Mouse (Mus musculus) CH12.LX (cell line): ENCODE data around the gene Dyx1c1. TPM values are rescaled to one million over a fixed set of nuclear protein-coding genes. Genes with fewer than 3 reads are reported as not detected.

Experiments used
- DNase-seq: peaks from one replicate; pipeline ENCODE4 v3.0.0-alpha.2; 2013; ENCODE audit errors: extremely low read depth
- H3K27ac ChIP-seq: 2 replicates; pipeline ENCODE4 v1.5.1; 2012; ENCODE audit warnings: low read depth, mild to moderate bottlenecking, control low read depth, moderate library complexity; ENCODE audit not compliant: insufficient read depth
- H3K27me3 ChIP-seq: replicated peaks from 2 replicates; pipeline ENCODE3; 2012; ENCODE audit warnings: inconsistent platforms
- H3K36me3 ChIP-seq, 2 experiments: replicated peaks in 1 of 2; 2 replicates each; pipeline versions ENCODE3 to v1.6.1; 2012; ENCODE audit warnings: inconsistent platforms in 1 of 2, low read length in 1 of 2, mild to moderate bottlenecking in 1 of 2, mixed read lengths in 1 of 2, moderate library complexity in 1 of 2; ENCODE audit not compliant: control insufficient read depth in 1 of 2, insufficient read depth in 1 of 2
- H3K4me1 ChIP-seq, 2 experiments: 2 replicates each; pipeline ENCODE4 v1.6.1; 2012; ENCODE audit warnings: inconsistent platforms in 1 of 2, moderate library complexity in 1 of 2; ENCODE audit not compliant: insufficient read depth in 2 of 2, control insufficient read depth in 1 of 2
- H3K4me2 ChIP-seq: 2 replicates; pipeline ENCODE4 v1.6.1; 2012; ENCODE audit warnings: low read depth, mild to moderate bottlenecking, control low read depth; ENCODE audit not compliant: poor library complexity, insufficient read depth, severe bottlenecking
- H3K4me3 ChIP-seq, 3 experiments: fragments of 150-350 bp in 1 of 3; sonication (generic) in 1 of 3; replicated peaks in 1 of 3; 2 replicates each; pipeline versions ENCODE3 to v1.5.1; 2011 to 2012; ENCODE audit warnings: low read depth in 2 of 3, low read length in 2 of 3, mild to moderate bottlenecking in 2 of 3, moderate library complexity in 2 of 3, control low read depth in 1 of 3, improper control_type of control experiment in 1 of 3, inconsistent platforms in 1 of 3, mixed read lengths in 1 of 3; ENCODE audit not compliant: poor library complexity in 1 of 3
- H3K79me2 ChIP-seq: replicated peaks from 2 replicates; pipeline ENCODE4 v1.6.1; 2012; ENCODE audit warnings: mild to moderate bottlenecking, moderate library complexity; ENCODE audit not compliant: control insufficient read depth, poor library complexity, insufficient read depth, severe bottlenecking; ENCODE audit errors: extremely low read depth
- H3K9ac ChIP-seq: 2 replicates; pipeline ENCODE4 v1.6.1; 2012; ENCODE audit warnings: low read depth, mild to moderate bottlenecking, control low read depth, moderate library complexity; ENCODE audit not compliant: insufficient read depth
- H3K9me3 ChIP-seq: replicated peaks from 2 replicates; pipeline ENCODE3; 2012; ENCODE audit warnings: low read length, inconsistent platforms, mixed read lengths
- CHD2 ChIP-seq: IDR thresholded peaks from 2 replicates; pipeline ENCODE4 v1.6.1; 2011; ENCODE audit warnings: low read length, improper control_type of control experiment
- CTCF ChIP-seq, 2 experiments: IDR thresholded peaks in 1 of 2; conservative IDR thresholded peaks in 1 of 2; 2 replicates each; pipeline ENCODE4 v1.5.1; 2011 to 2012; ENCODE audit warnings: low read depth in 2 of 2, low read length in 2 of 2, improper control_type of control experiment in 1 of 2, inconsistent platforms in 1 of 2, mild to moderate bottlenecking in 1 of 2, moderate library complexity in 1 of 2
- E2F4 ChIP-seq: IDR thresholded peaks from 2 replicates; pipeline ENCODE4 v1.6.1; 2011; ENCODE audit warnings: low read depth, low read length, improper control_type of control experiment; ENCODE audit not compliant: insufficient replicate concordance
- EP300 ChIP-seq: IDR thresholded peaks from 2 replicates; pipeline ENCODE4 v1.6.1; 2011; ENCODE audit warnings: low read length, improper control_type of control experiment
- ETS1 ChIP-seq: conservative IDR thresholded peaks from 2 replicates; pipeline ENCODE4 v1.6.1; 2012; ENCODE audit warnings: low read depth, mild to moderate bottlenecking, inconsistent platforms, low read length, improper control_type of control experiment, moderate library complexity
- HCFC1 ChIP-seq: IDR thresholded peaks from 2 replicates; pipeline ENCODE4 v1.6.1; 2012; ENCODE audit warnings: low read depth, mild to moderate bottlenecking, inconsistent platforms, low read length, improper control_type of control experiment
- IRF4 ChIP-seq: IDR thresholded peaks from 2 replicates; pipeline ENCODE4 v1.6.1; 2014; ENCODE audit warnings: low read depth, mild to moderate bottlenecking, inconsistent platforms, low read length, improper control_type of control experiment
- JUN ChIP-seq: IDR thresholded peaks from 2 replicates; pipeline ENCODE4 v1.6.1; 2011; ENCODE audit warnings: low read depth, mild to moderate bottlenecking, low read length, improper control_type of control experiment, moderate library complexity; ENCODE audit not compliant: insufficient read depth
- KAT2A ChIP-seq: IDR thresholded peaks from 2 replicates; pipeline ENCODE4 v1.6.1; 2012; ENCODE audit warnings: low read length, improper control_type of control experiment, inconsistent platforms; ENCODE audit not compliant: insufficient replicate concordance
- MAFK ChIP-seq: IDR thresholded peaks from 2 replicates; pipeline ENCODE4 v1.6.1; 2011; ENCODE audit warnings: low read length, improper control_type of control experiment; ENCODE audit not compliant: insufficient replicate concordance
- MAX ChIP-seq: IDR thresholded peaks from 2 replicates; pipeline ENCODE4 v1.6.1; 2011; ENCODE audit warnings: low read length, improper control_type of control experiment
- MAZ ChIP-seq: IDR thresholded peaks from 2 replicates; pipeline ENCODE4 v1.6.1; 2012; ENCODE audit warnings: low read depth, mild to moderate bottlenecking, inconsistent platforms, low read length, improper control_type of control experiment, moderate library complexity
- MYC ChIP-seq: IDR thresholded peaks from 2 replicates; pipeline ENCODE4 v1.6.1; 2011; ENCODE audit warnings: low read depth, mild to moderate bottlenecking, improper control_type of control experiment, low read length
- POLR2AphosphoS2 ChIP-seq: IDR thresholded peaks from 2 replicates; pipeline ENCODE4 v1.6.1; 2011; ENCODE audit warnings: low read depth, low read length, improper control_type of control experiment
- RAD21 ChIP-seq: IDR thresholded peaks from 2 replicates; pipeline ENCODE4 v1.6.1; 2011; ENCODE audit warnings: low read depth, mild to moderate bottlenecking, low read length, improper control_type of control experiment, moderate library complexity
- RCOR1 ChIP-seq: conservative IDR thresholded peaks from 2 replicates; pipeline ENCODE4 v1.6.1; 2012; ENCODE audit warnings: low read depth, mild to moderate bottlenecking, inconsistent platforms, low read length, improper control_type of control experiment
- SMC3 ChIP-seq: IDR thresholded peaks from 2 replicates; pipeline ENCODE4 v1.6.1; 2011; ENCODE audit warnings: low read depth, low read length, improper control_type of control experiment
- USF1 ChIP-seq: IDR thresholded peaks from 2 replicates; pipeline ENCODE4 v1.6.1; 2014; ENCODE audit warnings: low read depth, mild to moderate bottlenecking, inconsistent platforms, low read length, improper control_type of control experiment
- USF2 ChIP-seq: conservative IDR thresholded peaks from 2 replicates; pipeline ENCODE4 v1.6.1; 2011; ENCODE audit warnings: low read depth, low read length, improper control_type of control experiment
- ZKSCAN1 ChIP-seq: IDR thresholded peaks from 2 replicates; pipeline ENCODE4 v1.6.1; 2012; ENCODE audit warnings: low read depth, inconsistent platforms, low read length, improper control_type of control experiment, borderline replicate concordance
- ZNF384 ChIP-seq: IDR thresholded peaks from 2 replicates; pipeline ENCODE4 v1.6.1; 2012; ENCODE audit warnings: low read depth, low read length, improper control_type of control experiment, inconsistent platforms
- dilution Hi-C: fragments of 300-500 bp; cut with MboI; formaldehyde crosslinking; loops from 2 replicates; pipeline ENCODE4 v1.14.3; 2020; ENCODE audit warnings: low sequenced_read_pairs; ENCODE audit not compliant: extremely low pct_unique_long_range_greater_than_20kb, extremely low pct_ligation_motif_present
- in situ Hi-C: fragments of 300-500 bp; cut with MboI; formaldehyde crosslinking; loops from 3 replicates; pipeline ENCODE4 v1.14.3; 2019; ENCODE audit warnings: low sequenced_read_pairs, low pct_ligation_motif_present, low pct_unique_long_range_greater_than_20kb, mixed read lengths
- polyA plus RNA-seq: library from polyadenylated mRNA; unstranded; fragments of >175 nt; gene quantifications from 2 replicates; pipeline ENCODE4 v1.2.1, GENCODE M21; 2012; ENCODE audit warnings: low read depth; ENCODE audit not compliant: insufficient read length
- total RNA-seq, 2 experiments: library from RNA; depleted of rRNA; stranded (reverse); fragments of 300-350 nt in 1 of 2; fragments of >200 nt in 1 of 2; gene quantifications; 2 replicates each; pipeline ENCODE4 v1.2.3; 2012 to 2014

Dyx1c1 gene
- total and polyA plus RNA-seq, 3 experiments, result 3.4 to 6.8 (median 6.1) TPM

DNA sequence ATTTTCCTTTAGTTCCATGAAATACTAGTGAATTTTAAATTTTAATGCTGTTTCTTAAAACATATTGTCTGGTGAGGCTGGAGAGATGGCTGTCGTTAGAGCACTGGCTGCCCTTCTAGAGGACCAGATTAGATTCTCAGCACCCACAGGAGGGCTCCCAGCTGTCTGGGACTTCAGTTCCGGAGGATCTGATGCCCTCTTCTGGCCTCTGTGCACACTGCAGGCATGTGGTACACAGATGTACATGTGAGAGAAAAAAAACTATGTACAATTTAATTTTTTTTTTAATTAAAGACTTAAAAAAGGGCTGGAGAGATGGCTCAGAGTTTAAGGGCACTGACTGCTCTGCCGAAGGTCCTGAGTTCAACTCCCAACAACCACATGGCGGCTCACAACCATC lies 23.3 kb upstream of the Dyx1c1 start:
- peaks cover 3% of the 10 kb centered on the region for H3K27me3 ChIP-seq
- no peaks in the 10 kb centered on the region for H3K79me2 ChIP-seq
- no peaks in the 10 kb centered on the region for H3K9me3 ChIP-seq
- in situ Hi-C loops, result no loop called here
- no peak for TF ChIP-seq RCOR1
- TF ChIP-seq CTCF (conservative IDR thresholded peaks at IDR 0.05 in 1 of 2, IDR thresholded peaks at IDR 0.05 in 1 of 2; ENCODE audit: low read depth in 2 of 2, low read length in 2 of 2), result peak in 1 of 2 experiments; percentile 32; a peak in 2 of 4 replicates
- H3K27ac ChIP-seq, result no peak overlapping the region
- H3K4me3 ChIP-seq, result no peak overlapping the region
- no peak for DNase-seq
- no peak overlapping the region for H3K4me2 ChIP-seq
- no peaks in the 10 kb centered on the region for H3K36me3 ChIP-seq
- no peaks in the 10 kb centered on the region for H3K4me1 ChIP-seq
- no peak overlapping the region for H3K9ac ChIP-seq
- dilution Hi-C loops, result no loop called here

DNA sequence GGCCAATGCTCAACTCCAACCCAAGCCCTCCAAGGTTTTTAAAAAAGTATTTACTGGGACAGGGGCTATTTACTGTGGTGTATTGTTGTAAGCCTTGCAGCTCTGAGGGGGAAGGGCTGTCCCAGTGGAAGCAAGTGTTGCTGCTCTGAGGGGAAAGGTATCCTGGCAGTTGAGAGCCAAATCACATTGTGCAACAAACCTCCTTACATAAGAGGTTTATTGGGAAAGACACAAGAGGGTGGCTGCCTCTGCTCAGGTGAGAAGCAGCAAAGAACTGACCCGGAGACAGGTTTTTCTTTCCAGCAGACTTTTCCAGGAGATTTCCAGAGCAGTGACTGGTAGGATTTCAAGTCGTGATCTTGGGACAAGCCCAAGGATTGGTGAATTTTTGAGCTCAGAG lies 22.3 kb upstream of the Dyx1c1 start:
- no peaks in the 10 kb centered on the region for H3K4me1 ChIP-seq
- no peak overlapping the region for H3K27ac ChIP-seq
- in situ Hi-C loops (no loop called here), dilution Hi-C loops (no loop called here)
- no peaks in the 10 kb centered on the region for H3K36me3 ChIP-seq
- no peak overlapping the region for H3K4me2 ChIP-seq
- DNase-seq, result no peak
- H3K4me3 ChIP-seq, result no peak overlapping the region
- H3K9ac ChIP-seq, result no peak overlapping the region
- H3K9me3 ChIP-seq, result no peaks in the 10 kb centered on the region
- H3K79me2 ChIP-seq, result no peaks in the 10 kb centered on the region
- TF ChIP-seq ZNF384 (no peak), RCOR1 (no peak), MAZ (no peak), HCFC1 (no peak), POLR2AphosphoS2 (no peak), SMC3 (no peak), ZKSCAN1 (no peak), RAD21 (no peak), MAX (no peak), EP300 (no peak), MYC (no peak), E2F4 (no peak), USF1 (no peak), CHD2 (no peak), ETS1 (no peak)
- no peaks in the 10 kb centered on the region for H3K27me3 ChIP-seq

DNA sequence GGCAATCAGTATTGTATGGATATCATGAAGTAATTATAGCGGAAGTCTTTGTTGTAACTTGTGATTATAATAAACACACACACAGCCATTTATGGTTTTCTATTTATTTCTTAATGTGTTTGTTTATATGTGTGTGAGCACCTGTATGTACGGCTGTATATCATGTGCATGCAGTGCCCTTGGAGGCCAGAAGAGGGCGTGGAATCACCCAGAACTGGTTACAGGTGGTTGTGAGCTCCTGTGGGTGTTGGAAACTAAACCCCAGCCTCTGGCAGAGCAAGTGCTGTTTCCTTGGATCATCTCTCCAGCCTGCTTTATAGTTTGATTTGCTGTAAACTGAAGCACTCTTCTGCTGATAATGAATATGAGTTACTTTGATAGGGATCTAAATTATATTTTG lies 15.2 kb upstream of the Dyx1c1 start:
- Histone ChIP-seq H3K27me3 (no peaks in the 10 kb centered on the region), H3K36me3 (no peaks in the 10 kb centered on the region), H3K79me2 (no peaks in the 10 kb centered on the region), H3K4me1 (no peaks in the 10 kb centered on the region), H3K9ac (no peak overlapping the region), H3K9me3 (peaks cover 3% of the 10 kb centered on the region), H3K27ac (no peak overlapping the region), H3K4me2 (no peak overlapping the region), H3K4me3 (no peak overlapping the region)
- dilution Hi-C loops, result no loop called here
- DNase-seq, result no peak
- no peak for TF ChIP-seq MAFK
- no peak for TF ChIP-seq USF2
- TF ChIP-seq USF1, result no peak
- no peak for TF ChIP-seq JUN
- peak; percentile 8 to 30; a peak in 2 of 4 replicates for TF ChIP-seq CTCF (conservative IDR thresholded peaks at IDR 0.05 in 1 of 2, IDR thresholded peaks at IDR 0.05 in 1 of 2; ENCODE audit: low read depth in 2 of 2, low read length in 2 of 2)
- TF ChIP-seq IRF4, result no peak
- no peak for TF ChIP-seq KAT2A
- in situ Hi-C loops, result no loop called here
